Mouse (Mus musculus) bone marrow macrophage, adult 2 months (primary cell): ENCODE measurements around the gene Nop2.

ENCODE experiments used
- CTCF ChIP-seq: IDR thresholded peaks from 2 replicates; pipeline ENCODE4 v1.5.1; 2012; ENCODE audit warnings: low read depth, mild to moderate bottlenecking, low read length, moderate library complexity
- POLR2A ChIP-seq: IDR thresholded peaks from 2 replicates; pipeline ENCODE4 v1.6.1; 2012; ENCODE audit warnings: mild to moderate bottlenecking, low read depth, low read length, borderline replicate concordance

DNA sequence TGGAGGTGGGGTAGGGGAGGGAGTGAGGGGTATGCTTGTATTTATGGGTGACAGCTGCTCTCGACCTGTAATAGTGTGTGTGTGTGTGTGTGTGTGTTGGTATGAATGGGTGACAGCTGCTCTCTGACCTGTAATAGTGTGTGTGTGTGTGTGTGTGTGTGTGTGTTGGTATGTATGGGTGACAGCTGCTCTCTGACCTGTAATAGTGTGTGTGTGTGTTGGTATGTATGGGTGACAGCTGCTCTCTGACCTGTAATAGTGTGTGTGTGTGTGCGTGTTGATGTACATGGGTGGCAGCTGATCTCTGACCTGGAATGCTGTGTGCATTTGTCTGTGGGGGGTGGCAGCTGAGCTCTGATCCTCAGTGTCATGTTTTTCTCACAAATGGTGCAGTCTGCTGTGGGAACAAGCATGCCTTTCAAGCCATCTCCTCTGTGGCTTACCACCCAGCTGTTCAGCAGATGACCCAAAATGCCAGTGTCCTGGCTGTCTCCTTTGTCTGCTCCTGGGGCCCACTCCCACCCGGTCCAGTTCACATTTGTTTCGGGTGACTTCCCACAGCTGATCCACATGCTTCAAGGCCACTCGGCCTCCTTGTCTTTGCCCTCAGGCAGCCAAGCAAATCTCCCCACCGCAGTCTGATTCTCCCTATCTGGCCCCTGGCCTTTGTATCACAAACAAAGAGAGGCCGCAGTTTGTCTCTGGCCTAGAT, 25.4 kb downstream of the Nop2 start:
- TF ChIP-seq CTCF (no peak), POLR2A (no peak)
